Mouse (Mus musculus): ENCODE measurements around the gene Ifit3b. TPM values are rescaled to one million over a fixed set of nuclear protein-coding genes. Genes with fewer than 3 reads are reported as not detected.
"Not testable (repeated sequence)": the region's sequence is repeated elsewhere in the genome, so short reads cannot be mapped to it uniquely, and the experiment has no call there.

Ifit3b gene
- total and polyA plus RNA-seq, 3 experiments: not detected

- Histone ChIP-seq H3K4me3 (replicated peaks in 1 of 3; ENCODE audit: low read depth in 2 of 3, low read length in 2 of 3, poor library complexity in 1 of 3) (no peak overlapping the region), H3K27ac (ENCODE audit: insufficient read depth, low read depth) (no peak overlapping the region), H3K79me2 (replicated peaks; ENCODE audit: control insufficient read depth, extremely low read depth, insufficient read depth, poor library complexity, severe bottlenecking) (no peaks in the 10 kb centered on the region), H3K27me3 (replicated peaks) (no peaks in the 10 kb centered on the region), H3K9me3 (replicated peaks; ENCODE audit: low read length) (no peaks in the 10 kb centered on the region), H3K4me1 (ENCODE audit: control insufficient read depth in 1 of 2, insufficient read depth in 2 of 2) (peaks cover 0 to 6% of the 10 kb centered on the region in 2 experiments; a peak in 2 of 4 replicates), H3K9ac (ENCODE audit: insufficient read depth, low read depth) (no peak overlapping the region), H3K4me2 (ENCODE audit: insufficient read depth, low read depth, poor library complexity, severe bottlenecking) (no peak overlapping the region), H3K36me3 (replicated peaks in 1 of 2; ENCODE audit: control insufficient read depth in 1 of 2, insufficient read depth in 1 of 2, low read length in 1 of 2) (no peaks in the 10 kb centered on the region)
- no peak for TF ChIP-seq MXI1 (IDR thresholded peaks at IDR 0.05; ENCODE audit: low read depth, low read length)
- no peak for TF ChIP-seq IRF4 (IDR thresholded peaks at IDR 0.05; ENCODE audit: low read depth, low read length)
- TF ChIP-seq ZKSCAN1 (IDR thresholded peaks at IDR 0.05; ENCODE audit: borderline replicate concordance, low read depth, low read length): no peak
- no peak for TF ChIP-seq PAX5 (IDR thresholded peaks at IDR 0.05; ENCODE audit: low read length)
- no peak for TF ChIP-seq ZMIZ1 (IDR thresholded peaks at IDR 0.05; ENCODE audit: low read depth, low read length)
- TF ChIP-seq TBP (conservative IDR thresholded peaks at IDR 0.05; ENCODE audit: low read depth, low read length): no peak
- no peak for TF ChIP-seq USF1 (IDR thresholded peaks at IDR 0.05; ENCODE audit: low read depth, low read length)
- TF ChIP-seq MAFK (IDR thresholded peaks at IDR 0.05; ENCODE audit: insufficient replicate concordance, low read length): no peak
- TF ChIP-seq EP300 (IDR thresholded peaks at IDR 0.05; ENCODE audit: low read length): no peak
- no peak for DNase-seq (ENCODE audit: extremely low read depth)
- in situ Hi-C loops (cut with MboI; ENCODE audit: low pct_ligation_motif_present, low pct_unique_long_range_greater_than_20kb, low sequenced_read_pairs) (no loop called here), dilution Hi-C loops (cut with MboI; ENCODE audit: extremely low pct_ligation_motif_present, extremely low pct_unique_long_range_greater_than_20kb, low sequenced_read_pairs) (no loop called here)
These were observed 9.4 kb upstream of the Ifit3b start for GRCm38 (mm10) chr19:34598341-34598740.

GRCm38 (mm10) chr19:34599250-34599649 is 8.5 kb upstream of the Ifit3b start:
- H3K4me1 ChIP-seq (ENCODE audit: control insufficient read depth in 1 of 2, insufficient read depth in 2 of 2); DNase-seq (ENCODE audit: extremely low read depth); H3K27me3 ChIP-seq (replicated peaks); in situ Hi-C loops (cut with MboI; ENCODE audit: low pct_ligation_motif_present, low pct_unique_long_range_greater_than_20kb, low sequenced_read_pairs); H3K79me2 ChIP-seq (replicated peaks; ENCODE audit: control insufficient read depth, extremely low read depth, insufficient read depth, poor library complexity, severe bottlenecking); H3K4me2 ChIP-seq (ENCODE audit: insufficient read depth, low read depth, poor library complexity, severe bottlenecking); H3K36me3 ChIP-seq (replicated peaks in 1 of 2; ENCODE audit: control insufficient read depth in 1 of 2, insufficient read depth in 1 of 2, low read length in 1 of 2); H3K9ac ChIP-seq (ENCODE audit: insufficient read depth, low read depth); dilution Hi-C loops (cut with MboI; ENCODE audit: extremely low pct_ligation_motif_present, extremely low pct_unique_long_range_greater_than_20kb, low sequenced_read_pairs); H3K9me3 ChIP-seq (replicated peaks; ENCODE audit: low read length); H3K27ac ChIP-seq (ENCODE audit: insufficient read depth, low read depth); H3K4me3 ChIP-seq (replicated peaks in 1 of 3; ENCODE audit: low read depth in 2 of 3, low read length in 2 of 3, poor library complexity in 1 of 3): not testable (repeated sequence)

GRCm38 (mm10) chr19:34601888-34602287 is 5.9 kb upstream of the Ifit3b start, which contains the start of gene Ifit1bl1:
Gene Ifit1bl1, minus strand, starts transcription at chr19:34601956.
- dilution Hi-C loops (cut with MboI; ENCODE audit: extremely low pct_ligation_motif_present, extremely low pct_unique_long_range_greater_than_20kb, low sequenced_read_pairs); H3K9me3 ChIP-seq (replicated peaks; ENCODE audit: low read length); DNase-seq (ENCODE audit: extremely low read depth); H3K4me3 ChIP-seq (replicated peaks in 1 of 3; ENCODE audit: low read depth in 2 of 3, low read length in 2 of 3, poor library complexity in 1 of 3); H3K27me3 ChIP-seq (replicated peaks); in situ Hi-C loops (cut with MboI; ENCODE audit: low pct_ligation_motif_present, low pct_unique_long_range_greater_than_20kb, low sequenced_read_pairs); H3K27ac ChIP-seq (ENCODE audit: insufficient read depth, low read depth); H3K79me2 ChIP-seq (replicated peaks; ENCODE audit: control insufficient read depth, extremely low read depth, insufficient read depth, poor library complexity, severe bottlenecking); H3K36me3 ChIP-seq (replicated peaks in 1 of 2; ENCODE audit: control insufficient read depth in 1 of 2, insufficient read depth in 1 of 2, low read length in 1 of 2); H3K9ac ChIP-seq (ENCODE audit: insufficient read depth, low read depth); H3K4me2 ChIP-seq (ENCODE audit: insufficient read depth, low read depth, poor library complexity, severe bottlenecking): not testable (repeated sequence)
- H3K4me1 ChIP-seq (ENCODE audit: control insufficient read depth in 1 of 2, insufficient read depth in 2 of 2): peaks cover 0 to 10% of the 10 kb centered on the region in 2 experiments; a peak in 2 of 4 replicates

Measured in CH12.LX (cell line).